Mouse (Mus musculus) effector memory CD4-positive, alpha-beta T cell, adult 5 months (primary cell): Measurements from ENCODE around the gene Prp2. TPM values are rescaled to one million over a fixed set of nuclear protein-coding genes. Genes with fewer than 3 reads are reported as not detected.

Source experiments
- polyA plus RNA-seq: library from polyadenylated mRNA; unstranded; fragments of 100-300 nt; shearing (Covaris generic); gene quantifications from one replicate; pipeline ENCODE4 v1.2.1, GENCODE M21; 2017

Gene Prp2
- not detected for polyA plus RNA-seq

DNA sequence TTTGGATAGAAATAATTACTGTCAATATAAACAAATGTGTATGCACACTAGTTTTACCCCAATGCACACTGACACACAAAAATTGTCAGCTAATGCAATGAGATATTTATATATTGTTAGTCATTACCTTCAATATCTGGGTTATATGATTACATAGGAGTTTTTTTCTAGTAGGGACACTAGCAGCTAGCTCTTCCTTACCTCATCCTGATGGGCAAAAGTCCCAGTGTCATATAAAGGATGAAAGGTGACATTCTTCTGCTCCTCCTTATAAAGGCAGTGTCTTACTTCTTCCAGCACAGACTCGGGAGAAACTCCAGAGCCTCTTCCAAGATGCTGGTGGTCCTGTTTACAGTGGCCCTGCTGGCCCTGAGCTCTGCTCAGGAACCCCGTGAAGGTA is at the start of gene Prp2:
Gene Prp2, plus strand, starts transcription at position 301 of the 400 bp plus-strand sequence.

DNA sequence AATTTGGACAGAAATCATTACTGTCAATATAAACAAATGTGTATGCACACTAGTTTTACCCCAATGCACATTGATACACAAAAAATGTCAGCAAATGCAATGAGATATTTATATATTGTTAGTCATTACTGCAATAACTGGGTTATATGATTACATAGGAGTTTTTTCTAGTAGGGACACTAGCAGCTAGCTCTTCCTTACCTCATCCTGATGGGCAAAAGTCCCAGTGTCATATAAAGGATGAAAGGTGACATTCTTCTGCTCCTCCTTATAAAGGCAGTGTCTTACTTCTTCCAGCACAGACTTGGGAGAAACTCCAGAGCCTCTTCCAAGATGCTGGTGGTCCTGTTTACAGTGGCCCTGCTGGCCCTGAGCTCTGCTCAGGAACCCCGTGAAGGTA is 26.2 kb upstream of the Prp2 start, which contains the start of gene Prh1:
Gene Prh1, plus strand, starts transcription at position 301 of the 400 bp plus-strand sequence.

Other genes starting within 250 kb of the Prp2 start
- not detected for gene Gm8882, start 231.8 kb upstream of the Prp2 start, polyA plus RNA-seq
- not detected for gene Prh1, start 26.1 kb upstream of the Prp2 start, polyA plus RNA-seq
- not detected for gene A630073D07Rik, start 55.6 kb downstream of the Prp2 start, polyA plus RNA-seq
- not detected for gene Tas2r120, start 61.0 kb downstream of the Prp2 start, polyA plus RNA-seq
- gene Tas2r121, start 105.1 kb downstream of the Prp2 start, polyA plus RNA-seq = not detected
- gene Tas2r122, start 116.0 kb downstream of the Prp2 start, polyA plus RNA-seq = not detected
- not detected for gene Tas2r115, start 142.1 kb downstream of the Prp2 start, polyA plus RNA-seq
- not detected for gene Tas2r124, start 158.8 kb downstream of the Prp2 start, polyA plus RNA-seq
- not detected for gene Tas2r102, start 166.2 kb downstream of the Prp2 start, polyA plus RNA-seq
- not detected for gene Tas2r136, start 182.2 kb downstream of the Prp2 start, polyA plus RNA-seq
- not detected for gene Tas2r117, start 206.9 kb downstream of the Prp2 start, polyA plus RNA-seq